14 mouse cellular contexts compared by ENCODE assay signal in the genomic region with DNA sequence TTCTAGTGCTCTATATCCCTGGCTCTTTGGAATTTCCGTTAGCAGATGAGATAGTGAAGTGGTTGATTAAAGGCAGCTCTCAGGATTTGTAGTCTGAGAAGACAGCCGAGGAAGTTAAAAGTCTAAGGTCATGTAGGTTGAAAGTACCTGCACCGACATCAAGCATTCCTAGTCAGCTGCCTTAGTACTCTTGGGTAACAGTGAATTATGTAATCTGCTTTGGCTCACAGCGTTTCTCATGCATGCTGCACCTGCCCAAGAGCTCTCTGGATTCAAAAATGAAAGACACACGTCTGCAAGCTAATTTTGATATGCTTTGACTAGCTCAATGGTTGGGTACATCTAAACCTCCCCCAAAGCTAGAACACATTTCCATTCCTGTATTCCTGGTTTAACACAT.
"Had no signal": no experiment of that assay in that cellular context is flagged by ENCODE, and none has a peak within 500 bp of the region (broad histone marks: within the 10 kb centered on the region; RNA-seq: fewer than 3 reads in every experiment).

No protein-coding gene starts in this region.

- H3K4me3 ChIP-seq: limb, embryonic 15.5 days; midbrain, embryonic 10.5 days; myocyte; neural tube, embryonic 15.5 days had no signal

- DNase-seq: kidney, adult 9 months; kidney, postnatal 36 days; layer of hippocampus, adult 9-11 months; layer of hippocampus, postnatal 36 days; lung, adult 18-20 months; lung, postnatal 4 days; midbrain, embryonic 14.5 days; right cerebral cortex, adult 18-20 months; right cerebral cortex, postnatal 25 days; thymus, postnatal 36 days had no signal

- H3K4me1 ChIP-seq: limb, embryonic 15.5 days; midbrain, embryonic 10.5 days; neural tube, embryonic 15.5 days had no signal
